Mouse (Mus musculus) brain, embryonic 14.5 days (tissue): ENCODE data around the gene Ltbp2.
A peak's percentile ranks its signal among the peaks of the same experiment; 100 is the strongest.

Experiments used
- CTCF ChIP-seq: fragments of 200-500 bp; IDR thresholded peaks from 2 replicates; pipeline ENCODE4 v1.5.1; 2012; ENCODE audit warnings: inconsistent platforms, mild to moderate bottlenecking, moderate library complexity, borderline replicate concordance; ENCODE audit not compliant: insufficient read depth, insufficient read length; ENCODE audit errors: extremely low read depth
- POLR2A ChIP-seq: fragments of 200-500 bp; IDR thresholded peaks from 2 replicates; pipeline ENCODE4 v1.6.1; 2012; ENCODE audit warnings: mild to moderate bottlenecking, inconsistent platforms, borderline replicate concordance; ENCODE audit not compliant: poor library complexity, insufficient read depth, insufficient read length, severe bottlenecking; ENCODE audit errors: extremely low read depth

DNA sequence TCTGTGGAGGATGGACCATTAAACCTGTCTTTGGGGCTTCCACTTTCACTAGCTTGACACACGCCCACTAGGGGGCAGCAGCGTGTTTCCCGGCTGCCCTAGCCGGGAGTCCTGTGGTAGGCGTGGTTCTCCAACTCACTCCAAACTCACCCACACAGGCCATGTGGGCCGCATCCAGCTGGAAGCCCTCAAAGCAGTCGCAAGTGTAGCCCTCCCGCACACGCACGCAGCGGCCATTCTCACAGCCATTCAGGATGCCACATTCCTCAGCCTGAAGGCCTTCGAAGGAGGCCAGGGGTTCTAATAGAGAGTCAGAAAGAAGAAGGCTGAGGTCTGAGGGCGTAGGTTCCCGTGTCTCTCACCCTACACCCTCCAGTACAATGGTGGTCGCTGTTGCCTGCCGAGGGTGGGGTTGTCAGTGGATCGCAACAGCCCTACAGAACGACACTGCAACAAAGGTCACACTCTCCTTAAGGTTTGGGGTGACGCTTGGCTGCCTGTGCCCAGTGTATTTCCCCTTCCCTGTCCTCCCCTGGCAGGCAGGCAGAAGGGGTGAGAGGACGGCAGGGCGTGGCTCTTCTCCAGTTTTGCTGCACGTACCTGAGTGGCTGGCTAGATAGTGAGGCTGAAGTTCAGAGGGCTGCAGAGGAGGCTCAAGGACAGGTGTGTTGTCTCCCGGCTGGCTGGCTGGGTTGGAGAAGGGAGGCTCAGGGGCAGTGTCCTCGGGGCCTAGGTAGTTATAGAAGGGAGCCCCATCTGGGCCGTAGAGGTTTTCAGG is 91.5 kb downstream of the Ltbp2 start:
- TF ChIP-seq POLR2A (no peak), CTCF (peak; percentile 92)
